Comparison of ENCODE assay signal across 28 mouse cellular contexts in genomic region chr2:144128527-144128926, GRCm38 (mm10).
DNase-seq lines count a peak whose midpoint lies in the region; ATAC-seq and TF ChIP-seq lines count a peak whose summit lies in the region.
"Had no signal": no experiment of that assay in that cellular context is flagged by ENCODE, and none has a peak within 500 bp of the region (broad histone marks: within the 10 kb centered on the region; RNA-seq: fewer than 3 reads in every experiment).

No protein-coding gene starts in this region.

- no peaks in the 10 kb centered on the region for H3K9me3 ChIP-seq in hindbrain, postnatal 0 days (ENCODE audit: low read length)
- H3K9me3 ChIP-seq in hindbrain, embryonic 14.5 days (ENCODE audit: control insufficient read depth, low read length) = no peaks in the 10 kb centered on the region
- H3K9me3 ChIP-seq in kidney, embryonic 15.5 days (replicated peaks) = no peaks in the 10 kb centered on the region
- H3K9me3 ChIP-seq: embryonic facial prominence, embryonic 15.5 days; forebrain, embryonic 12.5 days; G1E; heart, embryonic 10.5 days; heart, embryonic 15.5 days; hindbrain, embryonic 12.5 days; liver, embryonic 12.5 days; midbrain, embryonic 13.5 days had no signal

- no peaks in the 10 kb centered on the region for H3K4me1 ChIP-seq in hindbrain, postnatal 0 days (ENCODE audit: insufficient read depth, low read length)
- H3K4me1 ChIP-seq in hindbrain, embryonic 14.5 days (replicated peaks; ENCODE audit: control insufficient read depth, insufficient read depth, low read length) = no peaks in the 10 kb centered on the region
- H3K4me1 ChIP-seq in kidney, embryonic 15.5 days = peaks cover 15% of the 10 kb centered on the region
- H3K4me1 ChIP-seq: heart, embryonic 10.5 days; liver, embryonic 12.5 days had no signal

- ATAC-seq in hindbrain, postnatal 0 days = no peak
- no peak for ATAC-seq in hindbrain, embryonic 14.5 days (ENCODE audit: low FRiP score)
- peak; percentile 66 for ATAC-seq in kidney, embryonic 15.5 days (replicated peaks; ENCODE audit: low FRiP score)
- ATAC-seq: intestine, postnatal 0 days; liver, embryonic 12.5 days; liver, postnatal 0 days had no signal

- no peak for TF ChIP-seq CTCF in hindbrain, postnatal 0 days (IDR thresholded peaks at IDR 0.05; ENCODE audit: low read depth)

- peak overlapping the region; percentile 32; the same call in 1 of the 2 replicates for H3K27ac ChIP-seq in hindbrain, postnatal 0 days
- H3K27ac ChIP-seq in hindbrain, embryonic 14.5 days = no peak overlapping the region
- H3K27ac ChIP-seq in kidney, embryonic 15.5 days = peak overlapping the region; percentile 59
- H3K27ac ChIP-seq: embryonic facial prominence, embryonic 15.5 days; forebrain, embryonic 12.5 days; heart, embryonic 10.5 days; heart, embryonic 15.5 days; hindbrain, embryonic 12.5 days; layer of hippocampus, adult 2 months; liver, embryonic 12.5 days; macrophage; midbrain, embryonic 13.5 days had no signal

- H3K36me3 ChIP-seq in hindbrain, postnatal 0 days (ENCODE audit: insufficient read depth, low read length) = no peaks in the 10 kb centered on the region
- H3K36me3 ChIP-seq in hindbrain, embryonic 14.5 days (replicated peaks; ENCODE audit: control insufficient read depth, insufficient read depth) = no peaks in the 10 kb centered on the region
- no peaks in the 10 kb centered on the region for H3K36me3 ChIP-seq in kidney, embryonic 15.5 days
- H3K36me3 ChIP-seq: embryonic facial prominence, embryonic 15.5 days; forebrain, embryonic 12.5 days; G1E; heart, embryonic 10.5 days; heart, embryonic 15.5 days; hindbrain, embryonic 12.5 days; liver, embryonic 12.5 days; midbrain, embryonic 13.5 days had no signal

- intact Hi-C loops in heart, postnatal 10 days (cut with DNase I) = no loop called here

- no peak overlapping the region for H3K4me2 ChIP-seq in hindbrain, postnatal 0 days (ENCODE audit: low read depth, low read length)
- H3K4me2 ChIP-seq in hindbrain, embryonic 14.5 days (replicated peaks) = no peak overlapping the region
- no peak overlapping the region for H3K4me2 ChIP-seq in kidney, embryonic 15.5 days
- H3K4me2 ChIP-seq: embryonic facial prominence, embryonic 15.5 days; forebrain, embryonic 12.5 days; heart, embryonic 15.5 days; hindbrain, embryonic 12.5 days; liver, embryonic 12.5 days; midbrain, embryonic 13.5 days had no signal

- H3K4me3 ChIP-seq in hindbrain, postnatal 0 days (ENCODE audit: low read length) = no peak overlapping the region
- no peak overlapping the region for H3K4me3 ChIP-seq in hindbrain, embryonic 14.5 days (replicated peaks; ENCODE audit: low read length)
- H3K4me3 ChIP-seq in kidney, embryonic 15.5 days (replicated peaks) = no peak overlapping the region
- H3K4me3 ChIP-seq: embryonic facial prominence, embryonic 15.5 days; forebrain, embryonic 12.5 days; heart, embryonic 10.5 days; heart, embryonic 15.5 days; hindbrain, embryonic 12.5 days; layer of hippocampus, adult 2 months; liver, embryonic 12.5 days; midbrain, embryonic 13.5 days had no signal

- no peak overlapping the region for H3K9ac ChIP-seq in hindbrain, postnatal 0 days (replicated peaks; ENCODE audit: low read length)
- no peak overlapping the region for H3K9ac ChIP-seq in hindbrain, embryonic 14.5 days
- H3K9ac ChIP-seq in kidney, embryonic 15.5 days = no peak overlapping the region
- H3K9ac ChIP-seq: embryonic facial prominence, embryonic 15.5 days; forebrain, embryonic 12.5 days; heart, embryonic 15.5 days; hindbrain, embryonic 12.5 days; liver, embryonic 12.5 days; liver, postnatal 0 days; midbrain, embryonic 13.5 days had no signal

- H3K27me3 ChIP-seq in hindbrain, postnatal 0 days (ENCODE audit: insufficient read depth, low read length) = no peaks in the 10 kb centered on the region
- H3K27me3 ChIP-seq in hindbrain, embryonic 14.5 days (ENCODE audit: control insufficient read depth, insufficient read depth, low read length) = no peaks in the 10 kb centered on the region
- H3K27me3 ChIP-seq in kidney, embryonic 15.5 days = no peaks in the 10 kb centered on the region
- H3K27me3 ChIP-seq: embryonic facial prominence, embryonic 15.5 days; heart, embryonic 15.5 days; hindbrain, embryonic 12.5 days; liver, embryonic 12.5 days; midbrain, embryonic 13.5 days had no signal

- no peak for DNase-seq in hindbrain, postnatal 0 days (ENCODE audit: low spot score)
- no peak for DNase-seq in hindbrain, embryonic 14.5 days (ENCODE audit: low spot score)
- peak; percentile 20 for DNase-seq in kidney, adult 18-20 months
- peak; percentile 54 to 64 for DNase-seq in kidney, postnatal 36 days
- DNase-seq in cerebellum, adult 11 months = no peak
- no peak for DNase-seq in heart, postnatal 10 days
- DNase-seq in testis, postnatal 14 days (ENCODE audit: low spot score) = no peak
- DNase-seq: adrenal gland, postnatal 36 days; cerebellum, adult 2 months; cerebellum, postnatal 14 days; gastrocnemius, postnatal 25 days; heart, adult 11 months; heart, postnatal 36 days; left cerebral cortex, postnatal 4 days; liver, postnatal 0 days; right cerebral cortex, adult 18-20 months had no signal

- 81% methylated on average over 4 of the region's 4 CpGs for WGBS in hindbrain, postnatal 0 days
- WGBS in hindbrain, embryonic 14.5 days = 83% methylated on average over 4 of the region's 4 CpGs
- 53% methylated on average over 4 of the region's 4 CpGs for WGBS in kidney, embryonic 15.5 days

Comparison
In these comparisons a context has a peak if more than half of its experiments do, and no peak if none do; other contexts are left out.
1. DNase-seq: peak in kidney, adult 18-20 months (single experiment) and kidney, postnatal 36 days (2 of 2); none in hindbrain, postnatal 0 days (single experiment), hindbrain, embryonic 14.5 days (single experiment), cerebellum, adult 11 months (single experiment), heart, postnatal 10 days (0 of 2) and testis, postnatal 14 days (single experiment).